Mouse (Mus musculus) small intestine, adult 10 weeks (tissue): Measurements from ENCODE around the gene Zfp746. TPM values are rescaled to one million over a fixed set of nuclear protein-coding genes. Genes with fewer than 3 reads are reported as not detected.

Experiments used
- polyA plus RNA-seq: library from polyadenylated mRNA; stranded (reverse); fragments of 350-450 nt; fragmentation: Illumina TruSeq; extraction: RNeasy Lipid Tissue Mini Kit (QIAGEN cat#74804); gene quantifications from one replicate; pipeline ENCODE4 v1.2.3, GENCODE M21; 2014; ENCODE audit warnings: low replicate concordance

Gene Zfp746
- polyA plus RNA-seq: 6.1 TPM

GRCm38 (mm10) chr6:48086471-48086878, at the start of gene Zfp746:
TSS of gene Zfp746 (minus strand) at chr6:48086593.

GRCm38 (mm10) chr6:48048426-48049272, 37.7 kb downstream of the Zfp746 start, which contains the start of gene Zfp777:
TSS of gene Zfp777 (minus strand) at chr6:48048911.

Other genes with a start within 250 kb of the Zfp746 start
- gene Zfp282, start 209.4 kb downstream of the Zfp746 start, polyA plus RNA-seq: 1.4 TPM
- gene Zfp212, start 166.1 kb downstream of the Zfp746 start, polyA plus RNA-seq: 3.9 TPM
- 1.8 TPM for gene Zfp956, start 133.2 kb downstream of the Zfp746 start, polyA plus RNA-seq
- gene Zfp777, start 37.7 kb downstream of the Zfp746 start, polyA plus RNA-seq: 1.9 TPM